Mouse (Mus musculus) adrenal gland, adult 18-20 months (tissue): ENCODE results near the gene C8a. TPM values are rescaled to one million over a fixed set of nuclear protein-coding genes. Genes with fewer than 3 reads are reported as not detected.

Source experiments
- DNase-seq, 2 experiments: peaks; one replicate each; pipeline ENCODE4 v3.0.0; 2021 to 2022; ENCODE audit warnings: low spot score in 2 of 2
- total RNA-seq, 2 experiments: library from RNA; stranded (reverse); gene quantifications; 1 replicate in 1 of 2; 2 replicates in 1 of 2; pipeline ENCODE4 v1.2.3; 2021

C8a gene
- total RNA-seq, 2 experiments from 2014 or later, result 0.13 TPM; not detected in 1

GRCm38 (mm10) chr4:104843546-104843945 is 32.7 kb downstream of the C8a start:
- no peak for DNase-seq

GRCm38 (mm10) chr4:104842204-104842603 is 34.0 kb downstream of the C8a start:
- DNase-seq, result no peak

- DNase-seq, result no peak
Observed at GRCm38 (mm10) chr4:104838342-104838741, 37.9 kb downstream of the C8a start.

- no peak for DNase-seq
Observed at GRCm38 (mm10) chr4:104835096-104835495, 41.1 kb downstream of the C8a start.

GRCm38 (mm10) chr4:104828939-104829338 is 47.3 kb downstream of the C8a start:
- DNase-seq, result no peak

GRCm38 (mm10) chr4:104824381-104825077 is 51.7 kb downstream of the C8a start:
- no peak for DNase-seq

- peak in 1 of 2 experiments; percentile 35 for DNase-seq
Observed at GRCm38 (mm10) chr4:104823597-104824101, 52.5 kb downstream of the C8a start.

GRCm38 (mm10) chr4:104819891-104820290 is 56.3 kb downstream of the C8a start:
- DNase-seq, result no peak

- peak in 1 of 2 experiments; percentile 19 for DNase-seq
Observed at GRCm38 (mm10) chr4:104818986-104819385, 57.2 kb downstream of the C8a start.

- no peak for DNase-seq
Observed at GRCm38 (mm10) chr4:104817509-104817908, 58.7 kb downstream of the C8a start.

GRCm38 (mm10) chr4:104816519-104817232 is 59.5 kb downstream of the C8a start:
- DNase-seq, result no peak

GRCm38 (mm10) chr4:104813617-104814016 is 62.6 kb downstream of the C8a start:
- no peak for DNase-seq

- no peak for DNase-seq
Observed at GRCm38 (mm10) chr4:104810710-104811286, 65.4 kb downstream of the C8a start.

GRCm38 (mm10) chr4:104805414-104806257 is 70.6 kb downstream of the C8a start:
- DNase-seq, result no peak

GRCm38 (mm10) chr4:104804100-104804499 is 72.1 kb downstream of the C8a start:
- DNase-seq, result no peak

GRCm38 (mm10) chr4:104801625-104802024 is 74.6 kb downstream of the C8a start:
- no peak for DNase-seq

- DNase-seq, result no peak
Observed at GRCm38 (mm10) chr4:104798951-104799350, 77.2 kb downstream of the C8a start.

- no peak for DNase-seq
Observed at GRCm38 (mm10) chr4:104792111-104792510, 84.1 kb downstream of the C8a start.

- no peak for DNase-seq
Observed at GRCm38 (mm10) chr4:104782346-104782745, 93.9 kb downstream of the C8a start.

GRCm38 (mm10) chr4:104781441-104781840 is 94.8 kb downstream of the C8a start:
- DNase-seq, result no peak

- DNase-seq, result no peak
Observed at GRCm38 (mm10) chr4:104779460-104779859, 96.7 kb downstream of the C8a start.
